Mouse (Mus musculus): ENCODE results near the gene Kcnn3.
A peak's percentile ranks its signal among the peaks of the same experiment; 100 is the strongest.

Kcnn3 gene

DNA sequence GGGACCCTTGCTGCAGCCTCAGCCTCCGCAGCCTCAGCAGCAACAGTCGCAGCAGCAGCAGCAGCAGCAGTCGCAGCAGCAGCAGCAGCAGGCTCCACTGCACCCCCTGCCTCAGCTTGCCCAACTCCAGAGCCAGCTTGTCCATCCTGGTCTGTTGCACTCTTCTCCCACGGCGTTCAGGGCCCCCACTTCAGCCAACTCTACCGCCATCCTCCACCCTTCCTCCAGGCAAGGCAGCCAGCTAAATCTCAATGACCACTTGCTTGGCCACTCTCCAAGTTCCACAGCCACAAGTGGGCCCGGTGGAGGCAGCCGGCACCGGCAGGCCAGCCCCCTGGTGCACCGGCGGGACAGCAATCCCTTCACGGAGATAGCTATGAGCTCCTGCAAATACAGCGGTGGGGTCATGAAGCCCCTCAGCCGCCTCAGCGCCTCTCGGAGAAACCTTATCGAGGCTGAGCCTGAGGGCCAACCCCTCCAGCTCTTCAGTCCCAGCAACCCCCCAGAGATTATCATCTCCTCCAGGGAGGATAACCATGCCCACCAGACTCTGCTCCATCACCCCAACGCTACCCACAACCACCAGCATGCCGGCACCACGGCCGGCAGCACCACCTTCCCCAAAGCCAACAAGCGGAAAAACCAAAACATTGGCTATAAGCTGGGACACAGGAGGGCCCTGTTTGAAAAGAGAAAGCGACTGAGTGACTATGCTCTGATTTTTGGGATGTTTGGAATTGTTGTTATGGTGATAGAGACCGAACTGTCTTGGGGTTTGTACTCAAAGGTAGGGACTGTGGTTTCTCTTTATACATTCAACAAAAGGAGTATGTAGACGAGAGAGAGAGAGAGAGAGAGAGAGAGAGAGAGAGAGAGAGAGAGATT, 896 bp downstream of the Kcnn3 start:
- peak; percentile 34 for DNase-seq

GRCm38 (mm10) chr3:89521503-89521854, 1.5 kb downstream of the Kcnn3 start:
- DNase-seq, result no peak

GRCm38 (mm10) chr3:89522450-89523128, 2.6 kb downstream of the Kcnn3 start:
- DNase-seq, result no peak

DNA sequence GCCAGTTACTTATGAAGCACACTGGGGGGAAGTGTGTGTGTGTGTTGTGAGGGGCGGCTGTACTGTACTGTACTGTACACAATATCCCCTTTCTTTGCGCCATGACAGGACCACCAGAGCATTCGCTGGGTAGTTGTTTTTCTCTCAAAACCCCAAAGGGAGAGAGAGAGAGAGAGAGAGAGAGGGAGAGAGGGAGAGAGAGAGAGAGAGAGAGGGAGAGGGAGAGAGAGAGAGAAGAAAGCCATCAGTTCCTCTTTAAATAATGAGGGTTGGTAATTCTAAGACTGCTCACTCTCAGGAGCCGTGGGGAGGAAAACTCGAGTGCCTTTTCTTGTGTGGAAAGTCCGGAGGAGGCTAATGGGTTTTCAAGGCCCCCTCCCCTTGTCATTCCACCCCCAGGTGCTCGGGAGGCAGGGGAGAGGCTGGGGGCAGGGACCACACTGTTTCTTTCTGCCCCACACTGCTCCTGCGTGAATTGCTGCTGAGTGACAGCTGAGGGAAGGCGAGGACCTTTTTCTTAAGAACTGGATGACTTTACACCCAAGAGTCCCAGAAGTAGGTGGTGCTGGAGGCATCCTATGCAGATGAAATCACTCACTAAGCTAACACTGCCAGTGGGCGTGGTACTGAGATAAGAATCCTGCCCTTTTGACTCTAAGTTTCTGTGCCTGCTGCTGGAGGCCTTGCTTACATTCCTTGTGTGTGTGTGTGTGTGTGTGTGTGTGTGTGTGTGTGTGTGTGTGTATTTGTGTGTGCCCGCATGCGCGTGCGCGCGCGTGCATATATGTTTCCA, 6.5 kb downstream of the Kcnn3 start:
- DNase-seq, result no peak

GRCm38 (mm10) chr3:89529796-89530195, 9.8 kb downstream of the Kcnn3 start:
- no peak for DNase-seq

DNA sequence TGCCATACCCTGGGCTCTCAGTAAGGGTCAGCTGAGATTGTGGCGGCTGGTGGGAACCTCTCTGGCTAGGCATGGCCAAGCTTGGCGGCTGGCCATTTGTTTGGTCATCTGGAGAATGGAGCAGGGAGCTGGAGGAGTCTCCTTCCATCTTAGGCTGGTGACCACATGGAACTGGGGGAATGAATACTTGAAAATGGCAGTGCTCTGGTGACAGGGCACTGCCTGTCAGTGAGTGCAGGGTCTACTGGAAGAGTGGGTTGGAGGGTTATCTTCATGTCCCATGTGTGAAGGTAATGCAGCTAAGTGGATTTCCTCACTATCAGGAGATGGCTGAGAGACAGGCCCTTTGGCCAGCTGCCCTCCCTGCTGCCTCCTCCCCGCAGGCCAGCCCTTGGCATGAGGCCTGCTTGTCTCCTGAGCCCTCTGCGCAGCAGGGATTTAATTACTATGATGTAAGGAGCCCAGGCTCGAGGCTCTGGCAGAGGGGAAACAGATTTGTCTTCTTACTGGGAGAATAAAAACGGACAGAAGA, 14.7 kb downstream of the Kcnn3 start:
- DNase-seq, result peak; percentile 17

GRCm38 (mm10) chr3:89535147-89535546, 15.2 kb downstream of the Kcnn3 start:
- no peak for DNase-seq

DNA sequence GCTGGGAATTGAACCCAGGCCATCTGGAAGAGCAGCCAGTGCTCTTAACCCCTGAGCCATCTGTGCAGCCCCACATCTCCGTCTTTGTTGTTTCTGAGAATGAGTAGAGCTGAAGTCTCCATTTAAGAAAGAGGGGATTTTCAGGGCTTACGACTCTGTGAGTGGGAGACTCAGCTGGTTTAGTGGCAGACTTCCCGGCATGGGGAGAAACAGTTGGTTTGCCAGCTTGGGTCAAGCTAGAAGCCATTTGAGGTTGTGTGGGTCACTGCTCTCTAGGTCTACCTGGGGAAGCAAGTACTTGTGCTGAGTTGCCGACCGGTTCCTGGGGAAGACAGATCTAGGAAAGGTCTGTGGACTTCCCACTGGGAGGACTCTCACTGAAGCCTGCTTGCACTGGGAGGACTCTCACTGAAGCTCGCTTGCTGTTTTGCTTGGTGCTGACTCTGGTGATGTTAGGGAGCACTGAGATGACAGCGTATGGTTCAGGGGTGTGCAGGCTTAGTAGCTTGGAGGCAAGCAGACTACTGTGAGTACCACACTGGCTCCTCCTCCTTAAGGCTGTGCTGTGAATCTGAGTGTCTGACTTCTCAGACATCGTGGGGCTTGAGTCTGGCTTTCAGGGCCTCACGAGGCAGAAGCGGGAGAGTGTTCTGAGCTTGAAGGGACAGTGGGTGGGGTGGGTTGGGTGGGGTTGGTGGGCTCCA, 19.2 kb downstream of the Kcnn3 start:
- no peak for DNase-seq

DNA sequence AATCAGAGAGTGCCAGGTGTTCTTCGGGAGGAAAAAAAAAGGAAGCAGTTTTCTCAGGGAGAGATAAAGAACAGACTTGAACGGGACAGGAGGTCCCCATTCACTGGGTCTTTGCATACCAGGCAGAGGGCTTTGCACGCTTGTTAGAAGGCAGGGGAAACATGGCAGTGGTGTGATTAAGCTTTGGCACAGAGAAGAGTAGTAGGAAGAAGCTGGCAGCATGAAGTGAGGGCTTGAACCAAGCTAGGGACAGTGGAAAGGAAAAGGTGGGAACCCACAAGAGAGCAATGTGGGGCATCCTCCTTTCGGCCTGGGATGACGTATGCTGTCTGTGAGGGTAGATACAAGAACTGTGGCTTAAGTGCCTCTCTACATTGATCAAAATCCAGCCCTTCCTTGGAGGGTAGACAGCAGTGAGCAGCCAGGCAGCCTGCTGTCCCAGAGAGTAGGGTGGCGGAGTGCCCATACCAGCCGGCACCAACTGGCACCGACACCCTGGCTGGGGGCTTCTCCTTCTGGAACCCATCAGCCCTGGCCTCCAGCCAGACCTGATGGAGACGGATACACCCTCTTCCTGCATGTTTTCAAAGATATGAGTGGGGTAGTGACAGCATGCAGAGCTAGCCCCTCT, 19.9 kb downstream of the Kcnn3 start:
- DNase-seq, result no peak

DNA sequence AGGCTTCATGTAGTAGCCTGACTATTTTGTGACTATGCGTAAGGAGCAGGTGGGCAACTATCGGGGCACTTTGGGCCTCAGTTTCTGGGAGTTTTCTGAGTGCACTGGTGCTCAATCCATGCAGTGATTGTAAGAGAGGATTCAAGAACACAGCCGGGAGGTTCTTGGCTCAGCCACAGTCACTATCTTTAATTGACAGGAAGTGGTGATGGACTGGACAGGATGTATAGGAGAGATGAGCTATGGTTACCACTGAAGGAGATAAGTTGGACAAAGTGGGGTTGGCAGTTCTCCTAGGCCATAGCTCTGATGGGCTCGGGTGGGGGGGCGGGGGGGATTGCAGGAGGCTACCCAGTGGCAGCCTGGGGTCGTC, 20.4 kb downstream of the Kcnn3 start:
- DNase-seq, result no peak

GRCm38 (mm10) chr3:89546951-89547350, 27.0 kb downstream of the Kcnn3 start:
- no peak for DNase-seq

DNA sequence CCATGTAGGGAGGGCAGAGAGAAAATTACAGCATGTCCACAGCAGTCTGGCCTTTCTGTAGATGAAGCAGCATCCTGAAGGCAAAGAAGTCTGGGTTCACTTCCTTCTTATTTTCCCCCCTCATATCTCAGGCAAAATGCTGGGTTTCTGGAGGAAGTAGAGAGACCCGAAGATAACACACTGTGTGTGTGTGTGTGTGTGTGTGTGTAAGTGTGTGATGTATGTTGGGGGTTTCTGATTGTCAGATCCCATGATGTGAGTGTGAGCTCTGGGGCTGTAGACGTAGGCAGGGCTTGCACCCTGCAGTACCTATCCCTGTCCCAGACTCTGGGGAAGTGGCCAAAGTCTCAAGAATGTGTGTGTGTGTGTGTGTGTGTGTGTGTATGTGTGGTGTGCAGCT, 28.8 kb downstream of the Kcnn3 start:
- no peak for DNase-seq

DNA sequence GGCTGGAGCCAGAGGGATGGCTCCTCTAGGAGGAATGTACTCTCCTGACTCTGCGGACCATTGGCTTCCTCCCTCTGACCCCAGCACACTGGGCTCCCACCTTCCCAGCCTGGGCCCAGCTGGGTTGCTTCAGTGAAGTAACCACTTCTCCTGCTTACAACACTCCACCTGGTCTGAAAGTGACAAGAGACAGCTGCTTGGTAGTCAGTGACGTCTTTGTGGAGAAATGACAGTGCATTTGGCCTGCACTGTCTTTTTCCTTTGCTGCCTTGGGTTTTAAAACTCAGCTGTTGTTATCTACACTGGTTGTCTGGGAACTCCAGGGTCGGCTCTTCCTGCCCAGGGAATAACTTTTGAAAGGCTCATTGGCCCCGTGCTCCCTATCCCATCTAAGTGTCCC, 29.5 kb downstream of the Kcnn3 start:
- DNase-seq, result peak; percentile 10

GRCm38 (mm10) chr3:89551880-89552279, 31.9 kb downstream of the Kcnn3 start:
- DNase-seq, result no peak

GRCm38 (mm10) chr3:89553432-89553831, 33.5 kb downstream of the Kcnn3 start:
- no peak for DNase-seq

GRCm38 (mm10) chr3:89553946-89554345, 34.0 kb downstream of the Kcnn3 start:
- no peak for DNase-seq

- DNase-seq, result no peak
Measured at GRCm38 (mm10) chr3:89554587-89554986, 34.6 kb downstream of the Kcnn3 start.

DNA sequence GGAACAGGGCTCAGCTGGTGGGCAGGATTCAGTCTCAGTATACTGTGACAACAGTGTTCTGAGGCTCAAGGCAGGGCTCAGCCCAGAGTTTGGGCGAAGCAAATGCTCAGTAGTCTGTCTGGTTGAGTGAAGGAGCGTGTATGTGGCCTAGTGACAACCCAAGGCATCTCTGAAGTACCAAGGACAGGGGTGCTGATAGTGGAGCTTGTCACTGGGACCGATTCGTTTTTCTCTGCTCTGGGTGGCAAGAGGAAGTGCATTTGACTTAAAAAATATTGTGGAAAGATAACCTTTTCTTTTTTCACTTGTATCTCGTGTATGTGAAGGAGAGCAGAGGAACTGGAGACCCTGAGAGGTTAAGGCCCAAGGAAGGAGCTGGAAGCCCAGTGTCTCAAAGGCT, 37.8 kb downstream of the Kcnn3 start:
- no peak for DNase-seq

GRCm38 (mm10) chr3:89558972-89559910, 39.3 kb downstream of the Kcnn3 start:
- no peak for DNase-seq

DNA sequence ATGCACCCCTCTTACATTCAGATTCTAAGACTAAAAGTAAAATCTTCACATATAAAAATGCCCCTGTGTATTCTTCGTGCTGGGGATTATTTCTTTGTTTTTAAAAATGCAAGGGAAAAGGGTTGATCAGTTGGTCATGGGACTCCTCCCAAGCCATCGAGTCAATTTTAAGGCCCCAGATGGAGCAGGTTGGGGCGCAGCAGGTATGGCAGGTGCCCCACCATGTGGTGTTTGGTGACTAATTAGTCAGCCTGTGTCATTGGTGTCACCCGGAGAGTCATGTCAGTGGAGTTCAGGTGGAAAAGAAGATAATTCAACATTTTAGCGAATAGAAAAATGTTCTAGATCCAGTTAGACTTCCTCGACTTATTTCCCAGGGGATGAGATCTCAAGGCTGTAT, 41.4 kb downstream of the Kcnn3 start:
- DNase-seq, result no peak

- no peak for DNase-seq
Measured at GRCm38 (mm10) chr3:89565371-89565770, 45.4 kb downstream of the Kcnn3 start.

Measured in kidney, adult 11 months (tissue).